Mouse (Mus musculus): ENCODE results near the gene Ppp1r36.

DNA sequence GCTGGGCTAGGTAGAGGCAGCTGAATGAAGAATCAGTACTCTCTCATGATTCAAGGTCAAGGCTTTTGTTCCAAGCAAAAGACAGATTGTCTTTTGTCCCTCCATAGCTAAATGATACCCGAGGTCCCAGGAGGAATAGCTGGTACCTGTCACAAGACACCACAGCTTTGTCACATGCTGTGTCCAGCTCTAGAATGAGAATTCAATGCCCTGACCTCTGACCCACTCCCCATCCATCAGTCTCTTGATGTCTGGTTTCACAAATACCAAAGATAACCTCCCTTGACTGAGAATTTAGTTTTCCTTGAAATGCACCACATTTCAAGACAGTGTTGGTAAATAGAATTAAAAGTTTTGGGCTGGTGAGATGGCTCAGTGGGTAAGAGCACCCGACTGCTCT lies 34.9 kb downstream of the Ppp1r36 start:
- no peak for TF ChIP-seq CTCF (IDR thresholded peaks at IDR 0.05; ENCODE audit: low read depth)
- TF ChIP-seq EP300 (IDR thresholded peaks at IDR 0.05; ENCODE audit: low read depth) = no peak
